Mouse (Mus musculus) skeletal muscle tissue, adult 2 months (tissue): ENCODE measurements around the gene Fxyd2.

Experiments
- DNase-seq: peaks from one replicate; pipeline ENCODE4 v3.0.0-alpha.2; 2012; ENCODE audit warnings: low read depth, low spot score

Gene Fxyd2

GRCm38 (mm10) chr9:45399434-45399833, at the start of gene Fxyd2:
Fxyd2 (plus strand) TSS chr9:45399669.
- DNase-seq, result no peak

- no peak for DNase-seq
Measured at GRCm38 (mm10) chr9:45349851-45350250, 49.6 kb upstream of the Fxyd2 start.

GRCm38 (mm10) chr9:45355192-45355591, 44.3 kb upstream of the Fxyd2 start:
- DNase-seq, result no peak

GRCm38 (mm10) chr9:45358356-45358755, 41.1 kb upstream of the Fxyd2 start:
- no peak for DNase-seq

GRCm38 (mm10) chr9:45362051-45362461, 37.4 kb upstream of the Fxyd2 start:
- DNase-seq, result no peak

GRCm38 (mm10) chr9:45363639-45364214, 35.7 kb upstream of the Fxyd2 start:
- DNase-seq, result no peak

GRCm38 (mm10) chr9:45367716-45368115, 31.8 kb upstream of the Fxyd2 start:
- DNase-seq, result no peak

GRCm38 (mm10) chr9:45368341-45368901, 31.0 kb upstream of the Fxyd2 start:
- peak; percentile 84 for DNase-seq

GRCm38 (mm10) chr9:45370117-45370561, 29.3 kb upstream of the Fxyd2 start, which contains the start of gene Fxyd6:
Fxyd6 (plus strand) TSS chr9:45370185.
- DNase-seq, result no peak

- DNase-seq, result no peak
Measured at GRCm38 (mm10) chr9:45370616-45371336, 28.7 kb upstream of the Fxyd2 start.

GRCm38 (mm10) chr9:45371337-45371707, 28.1 kb upstream of the Fxyd2 start:
- DNase-seq, result no peak

- no peak for DNase-seq
Measured at GRCm38 (mm10) chr9:45373896-45374295, 25.6 kb upstream of the Fxyd2 start.

GRCm38 (mm10) chr9:45374988-45375502, 24.4 kb upstream of the Fxyd2 start:
- DNase-seq, result no peak

- no peak for DNase-seq
Measured at GRCm38 (mm10) chr9:45376427-45376826, 23.0 kb upstream of the Fxyd2 start.

- DNase-seq, result no peak
Measured at GRCm38 (mm10) chr9:45376883-45377282, 22.6 kb upstream of the Fxyd2 start.

- DNase-seq, result no peak
Measured at GRCm38 (mm10) chr9:45380411-45381251, 18.8 kb upstream of the Fxyd2 start.

- DNase-seq, result no peak
Measured at GRCm38 (mm10) chr9:45382336-45382735, 17.1 kb upstream of the Fxyd2 start.

- DNase-seq, result no peak
Measured at GRCm38 (mm10) chr9:45382834-45383233, 16.6 kb upstream of the Fxyd2 start.

GRCm38 (mm10) chr9:45383883-45384282, 15.6 kb upstream of the Fxyd2 start:
- DNase-seq, result no peak

- DNase-seq, result no peak
Measured at GRCm38 (mm10) chr9:45386698-45387097, 12.8 kb upstream of the Fxyd2 start.

- DNase-seq, result peak; percentile 81
Measured at GRCm38 (mm10) chr9:45388385-45388994, 11.0 kb upstream of the Fxyd2 start.
